Mouse (Mus musculus): Measurements from ENCODE around the gene Dennd4b. TPM values are rescaled to one million over a fixed set of nuclear protein-coding genes. Genes with fewer than 3 reads are reported as not detected.
A peak's percentile ranks its signal among the peaks of the same experiment; 100 is the strongest.
"Not testable (repeated sequence)": the region's sequence is repeated elsewhere in the genome, so short reads cannot be mapped to it uniquely, and the experiment has no call there.

The Dennd4b gene
- 10 to 100 TPM in 1 of 2 experiments, 1 to 10 TPM in 1; 8.5 to 17.0 TPM for total RNA-seq (2021)
- long read RNA-seq, experiment 1, partial matches to known transcripts = 9 of 10 reads
- long read RNA-seq, experiment 1, other reads (novel, unspliced or antisense) = 1 of 10 reads
- long read RNA-seq, experiment 2, full-length matches to known transcripts = 1 of 9 reads
- long read RNA-seq, experiment 2, partial matches to known transcripts = 6 of 9 reads
- long read RNA-seq, experiment 2, other reads (novel, unspliced or antisense) = 2 of 9 reads

GRCm38 (mm10) chr3:90265034-90265931 is at the start of gene Dennd4b:
TSS of gene Dennd4b (plus strand) at chr3:90265185.
- DNase-seq = peak; percentile 97

- DNase-seq = no peak
Observed at GRCm38 (mm10) chr3:90215825-90216380, 49.1 kb upstream of the Dennd4b start.

- peak; percentile 64 for DNase-seq
Observed at GRCm38 (mm10) chr3:90220088-90220487, 44.9 kb upstream of the Dennd4b start.

- peak; percentile 90 for DNase-seq
Observed at GRCm38 (mm10) chr3:90220531-90220951, 44.4 kb upstream of the Dennd4b start.

GRCm38 (mm10) chr3:90221123-90221522 is 43.9 kb upstream of the Dennd4b start:
- no peak for DNase-seq

GRCm38 (mm10) chr3:90222455-90222854 is 42.5 kb upstream of the Dennd4b start:
- no peak for DNase-seq

GRCm38 (mm10) chr3:90222941-90223340 is 42.0 kb upstream of the Dennd4b start:
- DNase-seq = no peak

- no peak for DNase-seq
Observed at GRCm38 (mm10) chr3:90224331-90224730, 40.7 kb upstream of the Dennd4b start.

GRCm38 (mm10) chr3:90231075-90231474 is 33.9 kb upstream of the Dennd4b start:
- no peak for DNase-seq

- DNase-seq = peak; percentile 94
Observed at GRCm38 (mm10) chr3:90231507-90232333, 33.3 kb upstream of the Dennd4b start, which contains the start of gene Jtb. TSS of gene Jtb (plus strand) at chr3:90231597.

GRCm38 (mm10) chr3:90241251-90241650 is 23.7 kb upstream of the Dennd4b start:
- no peak for DNase-seq

- no peak for DNase-seq
Observed at GRCm38 (mm10) chr3:90241669-90242358, 23.2 kb upstream of the Dennd4b start.

GRCm38 (mm10) chr3:90242984-90243775 is 21.8 kb upstream of the Dennd4b start, which contains the start of gene Creb3l4:
TSS of gene Creb3l4 (minus strand) at chr3:90243512.
- peak; percentile 60 for DNase-seq

- no peak for DNase-seq
Observed at GRCm38 (mm10) chr3:90245406-90245805, 19.6 kb upstream of the Dennd4b start.

GRCm38 (mm10) chr3:90247630-90247959 is 17.4 kb upstream of the Dennd4b start:
- DNase-seq = no peak

GRCm38 (mm10) chr3:90247960-90248745 is 16.8 kb upstream of the Dennd4b start, which contains the start of gene Slc39a1:
TSS of gene Slc39a1 (plus strand) at chr3:90248172.
- DNase-seq = peak; percentile 94

GRCm38 (mm10) chr3:90248746-90249100 is 16.3 kb upstream of the Dennd4b start:
- peak; percentile 56 for DNase-seq

GRCm38 (mm10) chr3:90250791-90251190 is 14.2 kb upstream of the Dennd4b start:
- DNase-seq = no peak

GRCm38 (mm10) chr3:90251731-90252226 is 13.2 kb upstream of the Dennd4b start:
- DNase-seq = not testable (repeated sequence)
